Mouse (Mus musculus) left cerebral cortex, adult 2 months (tissue): ENCODE data around the gene Litaf. TPM values are rescaled to one million over a fixed set of nuclear protein-coding genes. Genes with fewer than 3 reads are reported as not detected.

Experiments used
- DNase-seq, 2 experiments: peaks; one replicate each; pipeline ENCODE4 v3.0.0; 2021 to 2022; ENCODE audit warnings: low spot score in 2 of 2, mixed read lengths in 1 of 2; ENCODE audit errors: extremely low spot score in 1 of 2
- H3K27ac ChIP-seq: fragments of 200-600 bp; 2 replicates; pipeline ENCODE4 v1.8.1; 2022
- H3K4me3 ChIP-seq: fragments of 200-600 bp; 2 replicates; pipeline ENCODE4 v1.8.1; 2022
- CTCF ChIP-seq: fragments of 200-600 bp; IDR thresholded peaks from 2 replicates; pipeline ENCODE4 v1.8.1; 2022; ENCODE audit warnings: antibody characterized with exemption, mild to moderate bottlenecking, moderate library complexity
- intact Hi-C: fragments of 180-260 bp; cut with DNase I; formaldehyde crosslinking; loops from one replicate; pipeline ENCODE4 v1.15.1; 2025
- microRNA-seq, 2 experiments: library from miRNA; unstranded; fragments of <30 nt; microRNA quantifications; one replicate each; pipeline ENCODE4 v1.2.0; 2021
- total RNA-seq, 2 experiments: library from RNA; stranded (reverse); gene quantifications; 2 replicates each; pipeline ENCODE4 v1.2.3; 2021

Litaf gene
- total RNA-seq, 2 experiments from 2014 or later = 9.1 to 14.1 TPM

- Histone ChIP-seq H3K27ac (no peak overlapping the region), H3K4me3 (no peak overlapping the region)
- no peak for TF ChIP-seq CTCF
- DNase-seq = no peak
- intact Hi-C loops = no loop called here
Observed at GRCm38 (mm10) chr16:10923561-10923960, 142.4 kb downstream of the Litaf start.

DNA sequence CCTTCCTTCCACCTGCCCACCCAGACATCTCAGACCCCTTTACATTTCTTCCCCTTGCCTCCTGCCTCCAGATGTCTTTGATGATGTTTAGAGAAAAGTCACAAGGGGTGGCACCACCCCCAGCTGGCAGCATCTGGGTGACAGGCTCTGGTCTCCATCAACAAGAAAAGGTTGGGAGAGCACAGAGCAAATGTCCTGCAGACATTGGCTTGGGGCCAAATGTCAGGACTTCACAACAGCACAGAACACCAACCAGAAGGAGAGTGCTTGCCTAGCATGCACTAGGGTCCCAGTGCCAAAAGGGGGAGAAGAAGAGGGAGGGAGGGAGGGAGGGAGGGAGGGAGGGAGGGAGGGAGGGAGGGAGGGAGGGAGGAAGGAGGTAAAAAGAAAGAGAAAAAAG is 146.1 kb downstream of the Litaf start:
- H3K27ac ChIP-seq = no peak overlapping the region
- intact Hi-C loops = no loop called here
- DNase-seq = no peak
- H3K4me3 ChIP-seq = no peak overlapping the region
- TF ChIP-seq CTCF = no peak

DNA sequence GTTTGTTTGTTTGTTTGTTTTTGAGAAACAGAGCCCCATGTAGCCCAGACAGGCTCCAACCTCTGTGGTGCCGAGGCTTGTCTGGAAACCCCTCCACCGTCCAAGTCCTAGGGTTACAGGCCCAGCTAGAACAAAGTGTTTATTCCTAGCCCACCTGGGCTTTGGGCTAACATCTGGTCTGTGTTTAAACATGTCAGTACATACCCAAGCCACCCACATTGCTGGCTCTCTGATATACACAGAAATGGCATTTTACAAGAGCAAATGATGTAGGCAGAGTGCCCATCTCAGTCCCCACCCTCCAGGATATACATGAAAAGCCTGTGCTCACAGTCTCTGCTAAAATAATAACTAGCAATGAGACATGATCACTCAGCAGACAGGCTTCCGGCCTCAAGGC is 149.7 kb downstream of the Litaf start:
- no peak for TF ChIP-seq CTCF
- Histone ChIP-seq H3K4me3 (no peak overlapping the region), H3K27ac (no peak overlapping the region)
- intact Hi-C loops = no loop called here
- DNase-seq = no peak

DNA sequence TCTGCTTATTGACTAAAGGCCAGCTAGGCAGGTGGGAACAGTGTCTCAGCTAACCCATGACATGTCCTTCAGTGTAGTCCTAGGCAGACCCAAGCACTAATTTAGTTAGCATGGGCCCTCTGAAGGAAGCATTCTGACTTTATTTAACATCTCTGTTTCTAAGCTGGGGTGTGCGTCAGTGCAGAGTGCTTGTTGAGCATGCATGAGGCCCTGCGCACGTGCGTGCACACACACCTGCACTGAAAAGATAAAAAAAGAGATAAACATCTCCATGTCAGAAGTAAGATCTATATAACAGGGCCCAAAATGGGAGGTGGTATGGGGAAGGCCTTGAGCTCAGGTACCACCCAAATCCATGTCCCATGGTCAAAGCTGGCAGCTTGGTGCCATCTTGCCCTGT is 150.9 kb downstream of the Litaf start:
- no peak overlapping the region for H3K4me3 ChIP-seq
- intact Hi-C loops = no loop called here
- TF ChIP-seq CTCF = no peak
- DNase-seq = no peak
- H3K27ac ChIP-seq = no peak overlapping the region

- Histone ChIP-seq H3K4me3 (no peak overlapping the region), H3K27ac (no peak overlapping the region)
- TF ChIP-seq CTCF = no peak
- no peak for DNase-seq
- intact Hi-C loops = no loop called here
Observed at GRCm38 (mm10) chr16:10911061-10911460, 154.9 kb downstream of the Litaf start.

- no peak for DNase-seq
- Histone ChIP-seq H3K27ac (no peak overlapping the region), H3K4me3 (no peak overlapping the region)
- no peak for TF ChIP-seq CTCF
- intact Hi-C loops = no loop called here
Observed at GRCm38 (mm10) chr16:10910541-10910940, 155.4 kb downstream of the Litaf start.

Small RNA genes lying within 50 kb of the gene (microRNA-seq; reads per million reads assigned to microRNA genes)
- gene Gm26268 = 0 reads per million in 2 experiments

Other genes with a start within 250 kb of the Litaf start
- gene Rmi2, start 231.1 kb downstream of the Litaf start, total RNA-seq = under 1 TPM; 0.14 to 0.42 TPM
- gene Snn, start 5.2 kb downstream of the Litaf start, total RNA-seq = 100 to 1,000 TPM; 174 to 177 TPM
- gene Txndc11, start 68.5 kb upstream of the Litaf start, total RNA-seq = 10 to 100 TPM; 35.2 to 37.7 TPM
- gene Zc3h7a, start 110.2 kb upstream of the Litaf start, total RNA-seq = 10 to 100 TPM; 68.5 to 76.4 TPM
- 10 to 100 TPM; 46.3 to 50.1 TPM for gene Rsl1d1, start 137.2 kb upstream of the Litaf start, total RNA-seq
- gene Gspt1, start 188.2 kb upstream of the Litaf start, total RNA-seq = 10 to 100 TPM; 79.7 to 85.5 TPM
- gene Tnfrsf17, start 247.7 kb upstream of the Litaf start, total RNA-seq = not detected